Mouse (Mus musculus) spleen, adult 2 months (tissue): Measurements from ENCODE around the gene Rad51d. TPM values are rescaled to one million over a fixed set of nuclear protein-coding genes. Genes with fewer than 3 reads are reported as not detected.

Experiments
- DNase-seq, 2 experiments: peaks; one replicate each; pipeline versions ENCODE4 v3.0.0 to v3.0.0-alpha.2; 2012 to 2021; ENCODE audit warnings: low spot score in 2 of 2, low read depth in 1 of 2
- H3K27ac ChIP-seq: fragments of 200-500 bp; 2 replicates; pipeline ENCODE4 v1.5.1; 2012; ENCODE audit warnings: low read length, inconsistent platforms; ENCODE audit not compliant: insufficient read depth
- H3K27me3 ChIP-seq: fragments of 200-500 bp; 2 replicates; pipeline ENCODE4 v1.6.1; 2012; ENCODE audit warnings: mild to moderate bottlenecking, moderate library complexity, low read length, inconsistent platforms; ENCODE audit not compliant: control insufficient read depth, insufficient read depth
- H3K36me3 ChIP-seq: fragments of 200-500 bp; 2 replicates; pipeline ENCODE4 v1.6.1; 2012; ENCODE audit warnings: mild to moderate bottlenecking, low read length, inconsistent platforms; ENCODE audit not compliant: control insufficient read depth, insufficient read depth
- H3K4me1 ChIP-seq: fragments of 200-500 bp; 2 replicates; pipeline ENCODE4 v1.6.1; 2011; ENCODE audit warnings: inconsistent platforms; ENCODE audit not compliant: control insufficient read depth, insufficient read depth, insufficient read length
- H3K4me3 ChIP-seq: fragments of 200-500 bp; 2 replicates; pipeline ENCODE4 v1.5.1; 2011; ENCODE audit warnings: mild to moderate bottlenecking, inconsistent platforms; ENCODE audit not compliant: insufficient read depth, insufficient read length; ENCODE audit errors: extremely low read depth
- CTCF ChIP-seq: fragments of 200-500 bp; IDR thresholded peaks from 2 replicates; pipeline ENCODE4 v1.5.1; 2011; ENCODE audit warnings: mild to moderate bottlenecking, inconsistent platforms; ENCODE audit not compliant: insufficient read depth, insufficient read length, insufficient replicate concordance; ENCODE audit errors: extremely low read depth
- POLR2A ChIP-seq: fragments of 200-500 bp; IDR thresholded peaks from 2 replicates; pipeline ENCODE4 v1.6.1; 2011; ENCODE audit warnings: low read depth, low read length, inconsistent platforms
- WGBS: fragments of 180-500 bp; shearing (Covaris S2); methylation state at CpG from one replicate; pipeline ENCODE4 v1.1.7; 2018; 5-methylcytosine and 5-hydroxymethylcytosine counted together
- polyA plus RNA-seq: library from polyadenylated mRNA; depleted of rRNA; stranded (reverse); fragments of >200 nt; gene quantifications from 2 replicates; pipeline ENCODE4 v1.2.3, GENCODE M21; 2012

The Rad51d gene
- polyA plus RNA-seq, 1 experiment = 10.9 TPM

- no peak for DNase-seq
- WGBS = 91% methylated on average over 10 of the region's 10 CpGs
- H3K4me3 ChIP-seq = no peak overlapping the region
- no peak overlapping the region for H3K27ac ChIP-seq
- H3K27me3 ChIP-seq = no peaks in the 10 kb centered on the region
- no peaks in the 10 kb centered on the region for H3K4me1 ChIP-seq
- no peak for TF ChIP-seq CTCF
- no peak for TF ChIP-seq POLR2A
- H3K36me3 ChIP-seq = no peaks in the 10 kb centered on the region
These were observed 34.4 kb downstream of the Rad51d start for GRCm38 (mm10) chr11:82856032-82856431.

DNA sequence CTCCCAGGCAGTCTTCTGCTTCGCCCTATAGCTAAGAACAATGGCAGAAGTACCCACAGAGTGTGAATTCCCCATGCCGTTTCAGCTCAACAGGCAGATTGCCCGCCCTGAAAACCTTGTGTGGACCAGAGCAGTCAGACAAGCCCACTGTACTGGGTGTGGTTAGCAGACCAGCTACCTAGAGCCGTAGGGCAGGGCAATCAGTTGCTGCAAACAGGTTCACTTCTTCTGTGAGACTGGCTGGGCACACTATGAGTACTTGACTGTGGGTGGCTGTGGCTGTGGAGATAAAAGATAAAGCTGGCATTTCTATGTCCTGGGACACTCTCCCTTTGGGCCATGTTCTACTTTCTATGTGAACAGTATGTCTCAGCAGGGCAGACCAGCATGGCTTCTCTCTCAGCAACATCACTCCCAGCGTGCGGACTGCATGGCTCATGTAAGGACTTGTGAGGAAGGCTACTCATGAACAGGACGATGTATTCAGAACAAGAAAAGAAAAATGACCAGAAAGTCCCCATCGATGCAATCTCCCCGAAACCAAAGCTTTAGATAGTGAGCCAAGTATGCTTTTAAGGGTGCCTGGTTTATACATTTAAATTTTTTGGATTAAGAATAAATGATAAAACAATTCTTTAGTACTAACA is 35.0 kb downstream of the Rad51d start:
- 83% methylated on average over 9 of the region's 9 CpGs for WGBS
- no peaks in the 10 kb centered on the region for H3K4me1 ChIP-seq
- H3K27ac ChIP-seq = no peak overlapping the region
- no peaks in the 10 kb centered on the region for H3K27me3 ChIP-seq
- no peak for DNase-seq
- TF ChIP-seq POLR2A = no peak
- no peak for TF ChIP-seq CTCF
- H3K36me3 ChIP-seq = no peaks in the 10 kb centered on the region
- H3K4me3 ChIP-seq = no peak overlapping the region

DNA sequence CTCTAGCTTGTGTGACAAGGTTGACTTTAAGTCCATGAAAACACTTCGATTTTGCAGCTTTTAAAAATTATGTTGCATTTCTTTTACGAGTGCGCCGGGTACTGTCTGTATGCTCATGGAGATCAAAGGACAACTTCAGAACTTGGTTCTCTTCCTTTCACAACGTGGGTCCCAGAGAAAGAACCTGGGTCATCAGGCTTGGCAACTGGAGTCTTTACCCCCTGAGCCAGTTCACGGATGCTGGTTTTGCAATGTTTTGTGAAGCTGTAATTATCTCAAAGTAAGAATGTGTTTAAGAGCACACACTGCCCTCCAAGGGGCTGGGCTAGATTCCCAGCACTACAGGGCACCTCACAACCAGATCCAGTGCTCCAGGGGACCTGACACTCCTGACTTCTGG is 36.3 kb downstream of the Rad51d start:
- no peaks in the 10 kb centered on the region for H3K4me1 ChIP-seq
- H3K4me3 ChIP-seq = no peak overlapping the region
- DNase-seq = no peak
- no peak overlapping the region for H3K27ac ChIP-seq
- no peaks in the 10 kb centered on the region for H3K27me3 ChIP-seq
- 89% methylated on average over 6 of the region's 6 CpGs for WGBS
- no peaks in the 10 kb centered on the region for H3K36me3 ChIP-seq
- TF ChIP-seq POLR2A (no peak), CTCF (no peak)

GRCm38 (mm10) chr11:82852958-82853357 is 37.5 kb downstream of the Rad51d start:
- Histone ChIP-seq H3K36me3 (no peaks in the 10 kb centered on the region), H3K4me3 (no peak overlapping the region), H3K27ac (no peak overlapping the region), H3K4me1 (no peaks in the 10 kb centered on the region), H3K27me3 (no peaks in the 10 kb centered on the region)
- no peak for DNase-seq
- TF ChIP-seq POLR2A (no peak), CTCF (no peak)
- WGBS = 94% methylated on average over 7 of the region's 7 CpGs

- Histone ChIP-seq H3K4me1 (no peaks in the 10 kb centered on the region), H3K27me3 (no peaks in the 10 kb centered on the region), H3K36me3 (no peaks in the 10 kb centered on the region), H3K4me3 (no peak overlapping the region), H3K27ac (no peak overlapping the region)
- TF ChIP-seq POLR2A = no peak
- TF ChIP-seq CTCF = no peak
- 93% methylated on average over 10 of the region's 10 CpGs for WGBS
- DNase-seq = no peak
These were observed 37.9 kb downstream of the Rad51d start for GRCm38 (mm10) chr11:82852540-82852939.

- Histone ChIP-seq H3K36me3 (no peaks in the 10 kb centered on the region), H3K27ac (no peak overlapping the region), H3K4me1 (no peaks in the 10 kb centered on the region), H3K4me3 (no peak overlapping the region), H3K27me3 (no peaks in the 10 kb centered on the region)
- no peak for DNase-seq
- 88% methylated on average over 11 of the region's 11 CpGs for WGBS
- TF ChIP-seq CTCF (no peak), POLR2A (no peak)
These were observed 38.3 kb downstream of the Rad51d start for GRCm38 (mm10) chr11:82852115-82852514.

- no peak overlapping the region for H3K27ac ChIP-seq
- no peak for TF ChIP-seq CTCF
- no peak for TF ChIP-seq POLR2A
- 75% methylated on average over 5 of the region's 5 CpGs for WGBS
- no peaks in the 10 kb centered on the region for H3K36me3 ChIP-seq
- no peak for DNase-seq
- H3K4me1 ChIP-seq = no peaks in the 10 kb centered on the region
- H3K27me3 ChIP-seq = no peaks in the 10 kb centered on the region
- no peak overlapping the region for H3K4me3 ChIP-seq
These were observed 40.2 kb downstream of the Rad51d start for GRCm38 (mm10) chr11:82850259-82850658.
